Mouse (Mus musculus) right cerebral cortex, postnatal 25 days (tissue): ENCODE measurements around the gene Zcchc4.

Experiments
- DNase-seq: peaks from one replicate; pipeline ENCODE4 v3.0.0; 2022

Gene Zcchc4

GRCm38 (mm10) chr5:52799274-52799985 is 24.2 kb downstream of the Zcchc4 start:
- no peak for DNase-seq

GRCm38 (mm10) chr5:52805801-52806200 is 30.6 kb downstream of the Zcchc4 start:
- no peak for DNase-seq

- DNase-seq: no peak
Observed at GRCm38 (mm10) chr5:52806349-52806748, 31.1 kb downstream of the Zcchc4 start.

- DNase-seq: no peak
Observed at GRCm38 (mm10) chr5:52807030-52807429, 31.8 kb downstream of the Zcchc4 start.

GRCm38 (mm10) chr5:52810446-52810845 is 35.2 kb downstream of the Zcchc4 start:
- DNase-seq: no peak

GRCm38 (mm10) chr5:52811056-52811455 is 35.8 kb downstream of the Zcchc4 start:
- DNase-seq: no peak

GRCm38 (mm10) chr5:52812456-52812855 is 37.2 kb downstream of the Zcchc4 start:
- DNase-seq: peak; percentile 31

- no peak for DNase-seq
Observed at GRCm38 (mm10) chr5:52813312-52813711, 38.1 kb downstream of the Zcchc4 start.

GRCm38 (mm10) chr5:52818676-52819075 is 43.5 kb downstream of the Zcchc4 start:
- DNase-seq: no peak

- DNase-seq: no peak
Observed at GRCm38 (mm10) chr5:52821691-52822090, 46.5 kb downstream of the Zcchc4 start.

- DNase-seq: no peak
Observed at GRCm38 (mm10) chr5:52827923-52828322, 52.7 kb downstream of the Zcchc4 start.

- DNase-seq: no peak
Observed at GRCm38 (mm10) chr5:52833005-52833404, 57.8 kb downstream of the Zcchc4 start.

- peak; percentile 99 for DNase-seq
Observed at GRCm38 (mm10) chr5:52833761-52834274, 58.6 kb downstream of the Zcchc4 start, which contains the start of gene Anapc4. Gene Anapc4 (plus strand): TSS chr5:52834012.

GRCm38 (mm10) chr5:52834386-52834785 is 59.2 kb downstream of the Zcchc4 start:
- DNase-seq: no peak

GRCm38 (mm10) chr5:52844319-52844718 is 69.1 kb downstream of the Zcchc4 start:
- DNase-seq: no peak

- DNase-seq: no peak
Observed at GRCm38 (mm10) chr5:52855727-52856126, 80.5 kb downstream of the Zcchc4 start.

- no peak for DNase-seq
Observed at GRCm38 (mm10) chr5:52864446-52864845, 89.2 kb downstream of the Zcchc4 start.

GRCm38 (mm10) chr5:52865825-52866224 is 90.6 kb downstream of the Zcchc4 start:
- no peak for DNase-seq

GRCm38 (mm10) chr5:52866361-52867155 is 91.3 kb downstream of the Zcchc4 start:
- DNase-seq: no peak

GRCm38 (mm10) chr5:52868918-52869703 is 93.9 kb downstream of the Zcchc4 start:
- no peak for DNase-seq

GRCm38 (mm10) chr5:52871461-52871860 is 96.3 kb downstream of the Zcchc4 start:
- DNase-seq: no peak

GRCm38 (mm10) chr5:52871986-52872385 is 96.8 kb downstream of the Zcchc4 start:
- DNase-seq: no peak
